Mouse (Mus musculus) liver, embryonic 14.5 days (tissue): ENCODE data around the gene Zfp385b.

Source experiments
- CTCF ChIP-seq: IDR thresholded peaks from 2 replicates; pipeline ENCODE4 v1.5.1; 2016; ENCODE audit warnings: antibody characterized with exemption, low read depth, control low read depth
- EP300 ChIP-seq: IDR thresholded peaks from 2 replicates; pipeline ENCODE4 v1.6.1; 2016; ENCODE audit warnings: antibody characterized with exemption, low read depth

DNA sequence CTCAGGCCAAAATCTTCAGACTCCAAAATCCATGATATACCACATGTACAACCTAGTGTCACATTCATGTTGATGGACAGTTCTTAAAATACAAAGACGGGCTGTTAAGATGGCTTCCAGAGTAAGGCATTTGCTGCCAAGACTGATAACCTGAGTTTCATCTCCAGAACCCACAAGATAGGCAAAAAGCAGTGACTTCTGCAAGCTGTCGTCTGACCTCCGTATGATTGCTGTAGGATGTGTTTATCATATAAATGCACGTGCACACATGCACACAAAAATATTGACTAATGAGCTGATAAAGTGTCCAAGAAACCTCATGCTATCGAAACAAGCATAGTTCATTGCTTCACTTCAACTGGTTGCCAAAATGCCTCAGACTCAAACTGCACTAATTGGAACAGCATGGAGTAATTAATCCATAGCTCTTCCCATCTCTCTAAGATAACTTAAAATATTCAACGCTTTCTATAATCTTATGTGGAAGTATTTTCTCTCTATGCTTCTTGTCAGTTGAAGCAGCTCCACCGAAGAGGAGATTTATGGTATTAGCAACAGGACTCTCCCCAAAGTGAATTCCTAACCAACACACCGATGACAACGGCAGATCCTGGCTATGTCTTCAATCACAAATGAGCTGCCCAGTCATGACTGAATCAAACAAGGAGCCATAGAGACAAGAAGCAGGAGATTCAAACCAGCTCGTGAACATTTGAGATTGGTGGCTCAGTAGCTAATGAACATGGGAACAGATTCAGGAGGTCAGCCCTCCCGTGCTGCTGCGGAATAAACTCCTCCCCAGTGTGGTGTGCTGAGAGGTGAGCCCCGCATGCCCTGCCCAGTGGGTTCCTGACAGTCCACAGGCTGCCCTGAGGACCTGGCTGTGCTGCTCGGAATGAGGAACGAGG lies 251.7 kb downstream of the Zfp385b start:
- TF ChIP-seq CTCF, result no peak
- peak; percentile 60 for TF ChIP-seq EP300
